Mouse (Mus musculus): ENCODE results near the gene Foxj2. TPM values are rescaled to one million over a fixed set of nuclear protein-coding genes. Genes with fewer than 3 reads are reported as not detected.

Foxj2 gene
- polyA plus RNA-seq (2017; shearing (Covaris generic)), result 10 to 100 TPM; 36.6 to 36.7 TPM

GRCm38 (mm10) chr6:122819306-122820070, at the start of gene Foxj2:
Foxj2 (plus strand) TSS chr6:122819914.

GRCm38 (mm10) chr6:122801301-122801800, 18.4 kb upstream of the Foxj2 start, which contains the start of gene Slc2a3:
Slc2a3 (minus strand) TSS chr6:122801640.

GRCm38 (mm10) chr6:122855955-122856354, 36.2 kb downstream of the Foxj2 start, which contains the start of gene C3ar1:
C3ar1 (minus strand) TSS chr6:122856161.

GRCm38 (mm10) chr6:122873871-122874719, 54.4 kb downstream of the Foxj2 start, which contains the start of gene Necap1:
Necap1 (plus strand) TSS chr6:122874474.

Other genes with a start within 250 kb of the Foxj2 start
- gene Apobec1, start 217.5 kb upstream of the Foxj2 start, polyA plus RNA-seq (2017; shearing (Covaris generic)), result 10 to 100 TPM; 20.4 to 24.8 TPM
- not detected for gene Gdf3, start 209.8 kb upstream of the Foxj2 start, polyA plus RNA-seq (2017; shearing (Covaris generic))
- gene Dppa3, start 193.5 kb upstream of the Foxj2 start, polyA plus RNA-seq (2017; shearing (Covaris generic)), result not detected
- gene Nanog, start 112.4 kb upstream of the Foxj2 start, polyA plus RNA-seq (2017; shearing (Covaris generic)), result under 1 TPM; 0.11 to 0.23 TPM
- gene Slc2a3, start 18.3 kb upstream of the Foxj2 start, polyA plus RNA-seq (2017; shearing (Covaris generic)), result 10 to 100 TPM; 46.6 to 85.9 TPM
- gene C3ar1, start 36.2 kb downstream of the Foxj2 start, polyA plus RNA-seq (2017; shearing (Covaris generic)), result under 1 TPM in 1 of 2 experiments, not detected in 1; 0.30 TPM
- 10 to 100 TPM; 22.9 to 34.7 TPM for gene Necap1, start 54.6 kb downstream of the Foxj2 start, polyA plus RNA-seq (2017; shearing (Covaris generic))
- gene Clec4a1, start 101.9 kb downstream of the Foxj2 start, polyA plus RNA-seq (2017; shearing (Covaris generic)), result under 1 TPM; 0.27 to 0.95 TPM
- 1 to 10 TPM in 1 of 2 experiments, not detected in 1; 1.1 TPM for gene Clec4a3, start 132.6 kb downstream of the Foxj2 start, polyA plus RNA-seq (2017; shearing (Covaris generic))
- not detected for gene Clec4a4, start 170.5 kb downstream of the Foxj2 start, polyA plus RNA-seq (2017; shearing (Covaris generic))
- not detected for gene Clec4b1, start 230.0 kb downstream of the Foxj2 start, polyA plus RNA-seq (2017; shearing (Covaris generic))

Data from inflammation-experienced regulatory T-cells (primary cell).